Mouse (Mus musculus): Measurements from ENCODE around the gene Lingo3.

- no peak for TF ChIP-seq CTCF (IDR thresholded peaks at IDR 0.05; ENCODE audit: extremely low read depth, insufficient read depth, low read length)
- TF ChIP-seq POLR2A (IDR thresholded peaks at IDR 0.05; ENCODE audit: extremely low read depth, insufficient read depth, low read length): no peak
Measured at GRCm38 (mm10) chr10:80864446-80864845, 20.6 kb upstream of the Lingo3 start.

Data from cortical plate, adult 2 months (tissue).